Mouse (Mus musculus) kidney, postnatal 0 days (tissue): ENCODE data around the gene Ten1. TPM values are rescaled to one million over a fixed set of nuclear protein-coding genes. Genes with fewer than 3 reads are reported as not detected.

Experiments used
- ATAC-seq: fragments of 200-750 bp; cut with Nextera tagmentation; replicated peaks from 2 replicates; pipeline ENCODE4 v1.8.0; 2017; ENCODE audit warnings: low read depth, moderate number of reproducible peaks, moderate TSS enrichment, moderate library complexity; ENCODE audit not compliant: low FRiP score
- DNase-seq: peaks from one replicate; pipeline ENCODE4 v3.0.0-alpha.2; 2016; ENCODE audit warnings: low spot score
- H3K27ac ChIP-seq: fragments of 300-500 bp; sonication (generic); 2 replicates; pipeline ENCODE4 v1.5.1; 2014; ENCODE audit warnings: mild to moderate bottlenecking
- H3K27me3 ChIP-seq: fragments of 300-500 bp; sonication (generic); 2 replicates; pipeline ENCODE4 v1.6.1; 2014; ENCODE audit warnings: low read length, mixed read lengths; ENCODE audit not compliant: insufficient read depth
- H3K36me3 ChIP-seq: fragments of 300-500 bp; sonication (generic); 2 replicates; pipeline ENCODE4 v1.6.1; 2014; ENCODE audit warnings: low read length, mixed read lengths; ENCODE audit not compliant: insufficient read depth
- H3K4me1 ChIP-seq: fragments of 300-500 bp; sonication (generic); replicated peaks from 2 replicates; pipeline ENCODE4 v1.6.1; 2014; ENCODE audit warnings: antibody characterized with exemption, low read length, mixed read lengths; ENCODE audit not compliant: insufficient read depth
- H3K4me2 ChIP-seq: fragments of 300-500 bp; sonication (generic); 2 replicates; pipeline ENCODE4 v1.6.1; 2014; ENCODE audit warnings: mild to moderate bottlenecking, low read length, moderate library complexity, mixed read lengths
- H3K4me3 ChIP-seq: fragments of 300-500 bp; sonication (generic); replicated peaks from 2 replicates; pipeline ENCODE4 v1.5.1; 2014; ENCODE audit warnings: low read depth, low read length
- H3K9ac ChIP-seq: fragments of 300-500 bp; sonication (generic); 2 replicates; pipeline ENCODE4 v1.6.1; 2014; ENCODE audit warnings: low read depth, low read length
- H3K9me3 ChIP-seq: fragments of 300-500 bp; sonication (generic); replicated peaks from 2 replicates; pipeline ENCODE4 v1.6.1; 2016; ENCODE audit warnings: low read length, inconsistent platforms, mixed read lengths
- CTCF ChIP-seq: IDR thresholded peaks from 2 replicates; pipeline ENCODE4 v1.5.1; 2016; ENCODE audit warnings: antibody characterized with exemption, low read depth, mild to moderate bottlenecking, moderate library complexity
- WGBS: fragments of 180-500 bp; shearing (Covaris S2); extraction: QIAGEN DNeasy Blood & Tissue Kit; methylation state at CpG from one replicate; pipeline ENCODE4 v1.1.7; 2014; 5-methylcytosine and 5-hydroxymethylcytosine counted together
- polyA plus RNA-seq: library from polyadenylated mRNA; unstranded; fragments of >200 nt; fragmentation: Nextera tagmentation; extraction: Ambion mirVana; gene quantifications from 2 replicates; pipeline ENCODE4 v1.2.1, GENCODE M21; 2015

Gene Ten1
- polyA plus RNA-seq, 1 experiment from 2014 or later, result 44.0 TPM

DNA sequence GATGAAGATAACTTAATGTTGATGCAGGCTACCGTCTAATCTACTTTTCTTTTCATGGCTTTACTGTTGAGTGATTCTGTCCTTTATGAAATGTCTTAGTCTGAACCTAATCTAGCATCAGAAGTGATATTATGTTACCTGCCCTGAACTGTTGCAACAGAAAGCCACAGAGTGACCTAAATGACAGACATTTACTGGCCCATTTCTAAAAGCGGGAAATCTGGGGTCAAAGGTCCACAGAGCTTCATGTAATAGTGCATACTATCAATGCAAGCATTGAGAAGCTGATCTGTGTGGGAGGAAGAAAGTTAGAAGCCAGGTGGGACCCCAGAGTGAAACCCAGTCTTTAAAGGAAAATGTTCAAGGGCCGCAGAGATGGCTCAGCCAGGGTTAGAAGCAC, 4.5 kb downstream of the Ten1 start:
- 74% methylated on average over 3 of the region's 3 CpGs for whole genome bisulfite sequencing
- no peak for TF ChIP-seq CTCF

GRCm38 (mm10) chr11:116206678-116207077, 8.0 kb downstream of the Ten1 start:
- Histone ChIP-seq H3K4me1 (no peaks in the 10 kb centered on the region), H3K9me3 (no peaks in the 10 kb centered on the region), H3K27ac (no peak overlapping the region), H3K36me3 (peaks cover 22% of the 10 kb centered on the region), H3K4me3 (no peak overlapping the region), H3K4me2 (no peak overlapping the region), H3K27me3 (no peaks in the 10 kb centered on the region), H3K9ac (no peak overlapping the region)
- TF ChIP-seq CTCF, result no peak
- no peak for ATAC-seq
- no peak for DNase-seq
- 84% methylated on average over 4 of the region's 4 CpGs for WGBS

More for the DNA sequence above, 4.5 kb downstream of the Ten1 start:
- Histone ChIP-seq H3K4me1 (peaks cover under 1% of the 10 kb centered on the region; the same call in 1 of the 2 replicates), H3K36me3 (peaks cover 22% of the 10 kb centered on the region), H3K27me3 (no peaks in the 10 kb centered on the region), H3K4me3 (no peak overlapping the region), H3K9me3 (no peaks in the 10 kb centered on the region), H3K27ac (no peak overlapping the region), H3K4me2 (no peak overlapping the region), H3K9ac (no peak overlapping the region)
- no peak for ATAC-seq
- DNase-seq, result no peak

DNA sequence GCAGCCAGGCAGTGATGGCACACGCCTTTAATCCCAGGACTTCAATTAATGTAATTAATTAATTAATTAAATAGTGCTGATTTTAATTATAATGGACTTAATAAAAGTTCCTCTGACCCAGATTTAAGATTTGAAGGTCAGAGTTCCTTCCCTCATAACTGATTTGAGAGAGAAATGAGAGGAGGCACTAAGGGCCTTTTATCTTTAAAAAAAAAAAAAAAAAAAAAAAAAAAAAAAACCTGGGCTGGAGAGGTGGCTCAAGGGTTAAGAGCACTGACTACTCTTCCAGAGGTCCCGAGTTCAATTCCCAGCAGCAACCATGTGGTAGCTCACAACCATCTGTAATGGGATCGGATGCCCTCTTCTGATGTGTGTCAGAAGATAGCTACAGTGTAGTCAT, 10.0 kb downstream of the Ten1 start:
- H3K4me3 ChIP-seq, result no peak overlapping the region
- DNase-seq (no peak), ATAC-seq (no peak)
- H3K4me1 ChIP-seq, result no peaks in the 10 kb centered on the region
- peaks cover 22% of the 10 kb centered on the region for H3K36me3 ChIP-seq
- H3K9me3 ChIP-seq, result no peaks in the 10 kb centered on the region
- 79% methylated on average over 3 of the region's 3 CpGs for WGBS
- H3K4me2 ChIP-seq, result no peak overlapping the region
- no peaks in the 10 kb centered on the region for H3K27me3 ChIP-seq
- no peak overlapping the region for H3K9ac ChIP-seq
- no peak for TF ChIP-seq CTCF
- H3K27ac ChIP-seq, result no peak overlapping the region

DNA sequence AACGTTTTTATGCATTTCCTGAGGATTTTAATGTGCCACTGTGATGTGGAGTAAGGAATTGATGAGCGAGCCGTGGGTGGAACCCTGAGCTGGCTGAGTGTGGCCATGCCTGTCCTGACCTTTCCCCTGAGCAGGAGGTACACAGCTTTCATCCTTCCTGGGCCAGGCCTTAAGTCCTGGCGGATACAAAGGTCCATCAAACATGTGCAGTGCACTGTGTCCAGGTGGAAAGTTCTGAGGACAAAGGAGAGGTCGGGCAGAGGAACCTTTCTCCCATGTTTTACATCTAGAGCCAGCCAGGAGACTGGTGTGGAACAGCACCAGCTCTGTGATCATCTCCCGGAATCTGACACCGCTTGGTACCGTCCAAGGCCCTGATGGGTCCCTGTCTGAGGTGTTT, 10.6 kb downstream of the Ten1 start:
- Histone ChIP-seq H3K27me3 (no peaks in the 10 kb centered on the region), H3K9me3 (no peaks in the 10 kb centered on the region), H3K4me2 (no peak overlapping the region), H3K9ac (no peak overlapping the region), H3K4me1 (no peaks in the 10 kb centered on the region), H3K4me3 (no peak overlapping the region), H3K27ac (no peak overlapping the region), H3K36me3 (peaks cover 22% of the 10 kb centered on the region)
- TF ChIP-seq CTCF, result no peak
- DNase-seq (peak; percentile 14), ATAC-seq (peak; percentile 55; the same call in 1 of the 2 replicates)
- WGBS, result 47% methylated on average over 8 of the region's 8 CpGs

- no peaks in the 10 kb centered on the region for H3K4me1 ChIP-seq
- no peak overlapping the region for H3K4me2 ChIP-seq
- no peaks in the 10 kb centered on the region for H3K9me3 ChIP-seq
- H3K36me3 ChIP-seq, result peaks cover 14% of the 10 kb centered on the region
- H3K9ac ChIP-seq, result no peak overlapping the region
- ATAC-seq (peak; percentile 30), DNase-seq (no peak)
- 0 out of 2 replicates have a peak overlapping the region, but pooled peaks have one; percentile 15 for H3K27ac ChIP-seq
- 59% methylated on average over 5 of the region's 5 CpGs for WGBS
- H3K4me3 ChIP-seq, result no peak overlapping the region
- TF ChIP-seq CTCF, result no peak
- H3K27me3 ChIP-seq, result no peaks in the 10 kb centered on the region
Observed at GRCm38 (mm10) chr11:116210696-116211095, 12.0 kb downstream of the Ten1 start.

DNA sequence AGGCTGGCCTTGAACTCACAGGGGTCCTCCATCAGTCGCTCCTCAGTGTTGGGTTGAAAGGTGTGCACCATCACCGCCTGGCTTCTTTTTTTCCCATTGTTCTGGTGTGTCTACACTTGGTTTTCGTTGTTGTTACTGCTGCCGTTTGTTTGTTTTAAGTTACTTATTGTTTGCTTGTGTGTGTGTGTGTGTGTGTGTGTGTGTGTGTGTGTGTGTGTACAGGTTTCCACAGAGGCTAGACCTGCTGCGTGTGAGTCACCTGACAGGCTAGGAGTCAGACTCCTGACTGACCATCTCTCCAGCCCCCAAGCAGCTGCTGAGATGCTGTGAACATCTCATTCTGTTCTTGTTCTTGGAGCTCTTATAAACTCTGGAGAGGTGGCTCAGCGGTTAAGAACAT, 14.2 kb downstream of the Ten1 start:
- no peaks in the 10 kb centered on the region for H3K27me3 ChIP-seq
- no peak overlapping the region for H3K4me2 ChIP-seq
- TF ChIP-seq CTCF, result no peak
- no peak overlapping the region for H3K27ac ChIP-seq
- H3K4me1 ChIP-seq, result no peaks in the 10 kb centered on the region
- no peaks in the 10 kb centered on the region for H3K36me3 ChIP-seq
- H3K4me3 ChIP-seq, result no peak overlapping the region
- WGBS, result 91% methylated on average over 6 of the region's 6 CpGs
- ATAC-seq (no peak), DNase-seq (no peak)
- no peaks in the 10 kb centered on the region for H3K9me3 ChIP-seq
- H3K9ac ChIP-seq, result no peak overlapping the region

DNA sequence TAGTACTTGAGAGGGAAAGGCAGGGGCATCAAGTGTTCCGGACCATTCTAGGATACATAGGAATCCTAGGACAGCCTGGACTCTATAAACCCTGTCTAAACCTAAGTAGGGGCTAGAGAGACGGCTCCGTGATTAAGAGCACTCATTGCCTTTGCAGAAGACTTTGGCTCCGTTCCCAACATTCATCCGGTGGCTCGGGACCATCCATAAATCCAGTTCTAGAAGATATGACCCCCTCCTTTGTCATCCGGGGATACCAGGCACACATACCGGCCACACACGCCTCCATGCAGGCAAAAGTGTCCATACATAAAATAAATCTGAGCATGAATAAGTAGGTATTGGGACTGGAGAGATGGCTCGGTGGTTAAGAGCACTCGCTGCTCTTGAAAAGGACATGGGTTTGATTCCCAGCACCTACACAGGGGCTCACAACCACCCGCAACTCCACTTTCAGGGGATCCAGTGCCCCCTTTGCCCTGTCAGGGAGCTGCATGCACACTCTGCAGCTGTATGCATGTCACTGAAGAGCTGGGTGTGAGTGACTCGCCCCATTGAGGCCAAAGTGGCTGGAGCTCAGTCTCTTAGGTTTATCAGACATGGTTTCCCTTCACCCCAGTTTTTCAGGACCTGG, 15.3 kb downstream of the Ten1 start:
- WGBS, result 72% methylated on average over 13 of the region's 13 CpGs
- no peak overlapping the region for H3K4me3 ChIP-seq
- no peak overlapping the region for H3K27ac ChIP-seq
- TF ChIP-seq CTCF, result no peak
- peaks cover 5% of the 10 kb centered on the region; the same call in 1 of the 2 replicates for H3K4me1 ChIP-seq
- H3K9ac ChIP-seq, result no peak overlapping the region
- no peak for ATAC-seq
- H3K27me3 ChIP-seq, result no peaks in the 10 kb centered on the region
- H3K9me3 ChIP-seq, result no peaks in the 10 kb centered on the region
- no peak overlapping the region for H3K4me2 ChIP-seq
- DNase-seq, result peak; percentile 52
- H3K36me3 ChIP-seq, result no peaks in the 10 kb centered on the region
